Mouse (Mus musculus) C2C12 (cell line): ENCODE data around the gene Dctn5. TPM values are rescaled to one million over a fixed set of nuclear protein-coding genes. Genes with fewer than 3 reads are reported as not detected.
A peak's percentile ranks its signal among the peaks of the same experiment; 100 is the strongest.
"Not testable (repeated sequence)": the region's sequence is repeated elsewhere in the genome, so short reads cannot be mapped to it uniquely, and the experiment has no call there.

Experiments
- H3K27me3 ChIP-seq: one replicate; pipeline ENCODE4 v1.6.1; 2011; ENCODE audit not compliant: control insufficient read depth, insufficient read depth, insufficient read length
- H3K36me3 ChIP-seq: one replicate; pipeline ENCODE4 v1.6.1; 2011; ENCODE audit not compliant: control insufficient read depth, insufficient read depth
- H3K4me3 ChIP-seq: one replicate; pipeline ENCODE4 v1.5.1; 2011; ENCODE audit warnings: mild to moderate bottlenecking, control low read depth; ENCODE audit not compliant: poor library complexity, insufficient read depth, severe bottlenecking
- H3K79me2 ChIP-seq: one replicate; pipeline ENCODE4 v1.6.1; 2011; ENCODE audit not compliant: control insufficient read depth, insufficient read depth
- H3K79me3 ChIP-seq: one replicate; pipeline ENCODE4 v1.6.1; 2011; ENCODE audit warnings: low read depth, control low read depth
- H3ac ChIP-seq: one replicate; pipeline ENCODE3; 2011; ENCODE audit warnings: low read depth; ENCODE audit not compliant: control insufficient read depth, insufficient read length
- CEBPB ChIP-seq: IDR thresholded peaks from one replicate; pipeline ENCODE4 v1.6.1; 2011; ENCODE audit warnings: low read depth, mild to moderate bottlenecking, control low read depth, moderate library complexity
- CTCF ChIP-seq: IDR thresholded peaks from one replicate; pipeline ENCODE4 v1.5.1; 2011; ENCODE audit not compliant: control insufficient read depth, insufficient read depth, insufficient read length
- FOSL1 ChIP-seq: IDR thresholded peaks from one replicate; pipeline ENCODE4 v1.8.0; 2011; ENCODE audit warnings: mild to moderate bottlenecking, low read length; ENCODE audit not compliant: poor library complexity, insufficient read depth, severe bottlenecking
- MAX ChIP-seq: IDR thresholded peaks from one replicate; pipeline ENCODE4 v1.6.1; 2011; ENCODE audit warnings: mild to moderate bottlenecking, control low read depth
- MYOD1 ChIP-seq: IDR thresholded peaks from one replicate; pipeline ENCODE4 v1.6.1; 2011; ENCODE audit warnings: low read depth; ENCODE audit not compliant: control insufficient read depth, insufficient read length
- MYOG ChIP-seq: IDR thresholded peaks from one replicate; pipeline ENCODE4 v1.6.1; 2011; ENCODE audit not compliant: control insufficient read depth, insufficient read length; ENCODE audit errors: extremely low read depth
- USF1 ChIP-seq: IDR thresholded peaks from one replicate; pipeline ENCODE4 v1.6.1; 2011; ENCODE audit warnings: low read depth, mild to moderate bottlenecking, control low read depth, moderate library complexity
- long read RNA-seq, 2 experiments: library from polyadenylated mRNA; unstranded; transcript quantifications; one replicate each; pipeline ENCODE4 v2.0.0; 2019 to 2020
- polyA plus RNA-seq: library from polyadenylated mRNA; unstranded; fragments of >200 nt; fragmentation: generic; extraction: Trizol; gene quantifications from one replicate; pipeline ENCODE4 v1.2.1, GENCODE M21; 2012; ENCODE audit warnings: missing spikeins

The Dctn5 gene
- 59.1 TPM for polyA plus RNA-seq
- long read RNA-seq, experiment 1, transcript Dctn5-201 (6 exons, 1,532 nt), result major isoform, 51 of 59 reads
- long read RNA-seq, experiment 1, partial matches to known transcripts, result 2 of 59 reads
- long read RNA-seq, experiment 1, other reads (novel, unspliced or antisense), result 6 of 59 reads
- long read RNA-seq, experiment 2, transcript Dctn5-201 (6 exons, 1,532 nt), result major isoform, 85 of 92 reads
- long read RNA-seq, experiment 2, partial matches to known transcripts, result 2 of 92 reads
- long read RNA-seq, experiment 2, other reads (novel, unspliced or antisense), result 5 of 92 reads

- Histone ChIP-seq H3K36me3 (peaks cover 39% of the 10 kb centered on the region), H3K27me3 (no peaks in the 10 kb centered on the region), H3K4me3 (peak within 1 kb of the TSS; percentile 71), H3K79me3 (peaks cover 14% of the 10 kb centered on the region), H3ac (peak within 1 kb of the TSS; percentile 82), H3K79me2 (peaks cover 48% of the 10 kb centered on the region)
- no peak for TF ChIP-seq CEBPB
- TF ChIP-seq MYOG, result no peak
- TF ChIP-seq MAX, result peak; percentile 8
Measured at GRCm38 (mm10) chr7:122132497-122133337, at the start of gene Dctn5, which contains the start of gene Palb2. Gene Dctn5 (plus strand): TSS chr7:122133041. Gene Palb2 (minus strand): TSS chr7:122132985.

DNA sequence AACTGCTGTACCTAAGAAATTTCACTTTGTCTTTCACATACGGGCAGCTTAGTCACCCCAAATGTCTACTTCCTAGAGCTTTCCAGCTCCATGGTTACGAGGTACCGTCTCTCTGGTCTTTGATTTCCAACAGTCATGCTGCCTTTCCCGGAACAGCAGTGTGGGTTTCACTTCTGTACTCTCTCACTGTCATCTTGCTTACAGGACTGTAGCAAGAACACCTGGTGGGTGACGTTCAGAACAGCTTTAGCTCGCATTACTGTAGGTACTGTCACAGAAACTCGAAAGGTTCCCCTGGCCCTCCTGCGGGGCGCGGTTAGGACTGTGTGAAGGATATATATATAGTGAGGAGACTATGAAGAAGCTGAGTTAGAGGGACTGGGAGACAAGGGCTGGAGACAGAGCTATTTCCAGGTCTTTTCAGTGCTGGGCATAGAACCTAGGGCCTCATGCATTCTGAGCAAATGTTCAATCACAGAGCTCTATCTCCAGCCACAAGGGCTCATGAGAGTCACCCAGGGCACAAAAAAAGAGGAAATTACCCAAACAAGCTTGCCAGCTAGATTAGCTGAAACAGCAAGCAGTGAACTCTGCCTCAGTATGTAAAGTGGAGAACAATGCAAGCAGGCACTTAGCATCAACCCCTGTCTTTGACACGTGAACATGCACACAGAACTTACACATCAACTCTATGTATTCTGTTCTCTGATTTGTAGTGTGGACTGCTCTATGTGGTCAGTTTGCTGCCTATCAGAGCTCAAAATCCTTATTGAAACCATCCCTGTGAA lies 45.5 kb upstream of the Dctn5 start:
- H3K79me3 ChIP-seq, result peaks cover 3% of the 10 kb centered on the region
- no peak overlapping the region for H3K4me3 ChIP-seq
- peaks cover 73% of the 10 kb centered on the region for H3K36me3 ChIP-seq
- H3ac ChIP-seq, result no peak overlapping the region
- TF ChIP-seq CEBPB (no peak), USF1 (no peak), CTCF (no peak), MYOG (no peak), MAX (no peak), FOSL1 (no peak), MYOD1 (no peak)
- H3K79me2 ChIP-seq, result no peaks in the 10 kb centered on the region
- no peaks in the 10 kb centered on the region for H3K27me3 ChIP-seq

DNA sequence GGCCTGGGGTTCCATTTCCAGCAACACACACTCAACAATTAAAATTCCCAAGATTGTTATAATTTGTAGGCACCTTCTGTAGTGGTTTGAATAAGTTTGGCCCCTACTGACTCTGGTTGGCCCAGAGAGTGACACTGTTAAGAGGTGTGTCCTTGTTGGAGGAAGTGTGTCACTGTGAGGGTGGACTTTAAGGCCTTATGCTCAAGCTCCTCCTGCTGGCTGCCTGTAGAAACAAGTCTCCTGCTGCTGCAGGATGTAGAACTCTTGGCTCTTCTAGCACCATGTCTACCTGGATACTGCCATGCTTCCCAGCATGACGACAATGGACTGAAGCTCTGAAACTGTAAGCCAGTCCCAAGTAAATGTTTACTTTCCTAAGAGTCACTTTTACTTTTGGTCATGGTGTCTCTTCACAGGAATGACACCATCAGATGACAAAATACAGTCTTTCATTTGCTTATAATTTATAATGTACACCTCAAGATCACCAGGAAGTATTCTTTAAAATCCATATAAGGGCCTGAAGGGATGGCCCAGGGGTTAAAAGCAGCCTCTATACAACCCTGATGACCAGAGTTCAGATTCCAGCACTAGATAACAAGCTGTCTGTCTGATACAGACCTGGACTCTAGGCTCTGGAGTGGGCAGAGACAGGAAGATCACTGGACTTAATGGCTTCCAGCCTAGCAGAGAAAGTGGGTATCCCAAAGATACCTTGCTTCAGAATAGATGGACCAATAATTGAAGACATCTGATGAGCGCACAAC lies 38.1 kb upstream of the Dctn5 start:
- Histone ChIP-seq H3K4me3 (no peak overlapping the region), H3K36me3 (peaks cover 82% of the 10 kb centered on the region), H3K79me2 (peaks cover 41% of the 10 kb centered on the region), H3K79me3 (peaks cover 33% of the 10 kb centered on the region), H3ac (no peak overlapping the region), H3K27me3 (no peaks in the 10 kb centered on the region)
- TF ChIP-seq MYOG (no peak), CEBPB (no peak), MYOD1 (no peak), FOSL1 (no peak), USF1 (no peak), MAX (no peak), CTCF (no peak)

DNA sequence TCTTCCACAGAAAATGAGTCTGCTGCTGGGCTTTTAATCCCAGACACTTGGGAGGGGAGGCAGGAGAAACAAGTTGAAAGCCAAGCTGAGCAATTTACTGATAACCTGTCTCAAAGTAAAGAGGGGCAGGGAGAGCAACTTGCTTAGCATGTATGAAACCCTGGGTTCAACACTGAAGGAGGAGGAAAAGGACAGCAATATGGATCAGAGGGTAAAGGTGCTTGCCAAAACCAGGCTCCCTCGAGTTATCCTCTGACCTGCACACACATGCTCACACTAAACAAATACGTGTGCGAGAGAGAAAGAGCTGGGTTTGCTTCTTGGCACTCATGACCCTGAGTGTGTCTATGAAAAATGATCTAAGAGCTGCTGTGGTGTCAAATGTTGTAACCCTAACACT lies 34.8 kb upstream of the Dctn5 start:
- Histone ChIP-seq H3K4me3 (no peak overlapping the region), H3K79me3 (peaks cover 46% of the 10 kb centered on the region), H3K36me3 (peaks cover 53% of the 10 kb centered on the region), H3K79me2 (peaks cover 59% of the 10 kb centered on the region), H3K27me3 (no peaks in the 10 kb centered on the region), H3ac (no peak overlapping the region)
- TF ChIP-seq USF1 (no peak), MAX (no peak), FOSL1 (no peak), CTCF (no peak), MYOG (no peak), CEBPB (no peak), MYOD1 (no peak)

- Histone ChIP-seq H3K4me3 (no peak overlapping the region), H3K36me3 (peaks cover 45% of the 10 kb centered on the region), H3K27me3 (no peaks in the 10 kb centered on the region), H3ac (no peak overlapping the region), H3K79me2 (peaks cover 56% of the 10 kb centered on the region), H3K79me3 (peaks cover 43% of the 10 kb centered on the region)
- no peak for TF ChIP-seq MYOD1
- TF ChIP-seq CTCF, result peak; percentile 33
Measured at GRCm38 (mm10) chr7:122099222-122099621, 33.6 kb upstream of the Dctn5 start.

DNA sequence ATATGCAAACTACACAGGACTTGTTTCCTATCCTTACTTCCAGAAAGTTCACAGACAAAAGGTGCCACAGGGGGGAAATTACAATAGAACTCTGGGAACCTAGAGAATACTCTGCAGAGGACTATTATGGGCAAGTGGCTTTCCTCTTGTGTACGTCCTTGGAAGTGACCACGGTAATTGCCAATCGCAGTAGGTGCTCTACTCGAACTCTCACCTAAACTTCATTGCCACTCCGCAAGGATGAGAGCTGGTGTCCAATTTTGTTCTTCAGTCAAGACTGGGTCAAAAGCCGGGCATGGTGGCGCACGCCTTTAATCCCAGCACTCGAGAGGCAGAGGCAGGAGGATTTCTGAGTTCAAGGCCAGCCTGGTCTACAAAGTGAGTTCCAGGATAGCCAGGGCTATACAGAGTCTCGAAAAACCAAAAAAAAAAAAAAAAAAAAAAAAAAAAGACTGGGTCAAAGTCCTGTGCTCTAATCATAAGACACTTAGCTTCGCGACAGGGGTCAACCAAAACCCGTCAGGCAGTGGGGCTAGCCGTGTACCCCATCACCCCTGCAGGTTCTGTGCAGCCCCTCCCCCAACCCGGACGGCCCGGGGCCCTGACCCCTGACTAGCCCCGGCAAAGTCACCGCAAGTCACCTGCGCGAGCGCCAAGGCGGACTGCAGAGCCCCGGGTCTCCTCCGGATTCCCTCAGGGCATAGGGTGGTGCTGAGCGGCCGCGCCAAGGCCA lies 31.7 kb upstream of the Dctn5 start:
- Histone ChIP-seq H3K79me2 (peaks cover 48% of the 10 kb centered on the region), H3K79me3 (peaks cover 38% of the 10 kb centered on the region), H3ac (peak overlapping the region; percentile 80), H3K36me3 (peaks cover 27% of the 10 kb centered on the region), H3K4me3 (peak overlapping the region; percentile 68)
- not testable (repeated sequence) for H3K27me3 ChIP-seq
